Mouse (Mus musculus) G1E (cell line): Measurements from ENCODE around the gene Zfp277.

ENCODE experiments used
- CTCF ChIP-seq: IDR thresholded peaks from 2 replicates; pipeline ENCODE4 v1.5.1; 2012; ENCODE audit warnings: low read depth, low read length, inconsistent platforms, mixed read lengths
- POLR2AphosphoS5 ChIP-seq: IDR thresholded peaks from 2 replicates; pipeline ENCODE4 v1.6.1; 2012; ENCODE audit warnings: low read depth, low read length, inconsistent platforms; ENCODE audit not compliant: insufficient replicate concordance

GRCm38 (mm10) chr12:40485210-40485609 lies 39.5 kb upstream of the Zfp277 start:
- no peak for TF ChIP-seq CTCF
- no peak for TF ChIP-seq POLR2AphosphoS5
